Mouse (Mus musculus): Measurements from ENCODE around the gene Atxn10. TPM values are rescaled to one million over a fixed set of nuclear protein-coding genes. Genes with fewer than 3 reads are reported as not detected.
A peak's percentile ranks its signal among the peaks of the same experiment; 100 is the strongest.

Atxn10 gene
- total and polyA plus RNA-seq, 2 experiments from 2014 or later: 271 to 519 TPM

- Histone ChIP-seq H3K4me2 (ENCODE audit: low read depth, low read length, poor library complexity, severe bottlenecking) (no peak overlapping the region), H3K9me3 (ENCODE audit: low read length) (no peaks in the 10 kb centered on the region), H3K9ac (replicated peaks; ENCODE audit: low read length, poor library complexity, severe bottlenecking) (no peak overlapping the region), H3K27me3 (ENCODE audit: insufficient read depth, low read length) (no peaks in the 10 kb centered on the region), H3K36me3 (ENCODE audit: insufficient read depth, low read length) (no peaks in the 10 kb centered on the region), H3K4me3 (ENCODE audit: low read depth, low read length) (no peak overlapping the region), H3K27ac (ENCODE audit: low read depth, low read length) (no peak overlapping the region), H3K4me1 (ENCODE audit: insufficient read depth, low read length) (no peaks in the 10 kb centered on the region)
- no peak for ATAC-seq (ENCODE audit: low FRiP score)
- no peak for TF ChIP-seq CTCF (IDR thresholded peaks at IDR 0.05)
- WGBS: 86% methylated on average over 6 of the region's 6 CpGs
- no peak for DNase-seq (ENCODE audit: low spot score)
Observed at GRCm38 (mm10) chr15:85428140-85428539, 92.1 kb downstream of the Atxn10 start.

- Histone ChIP-seq H3K27me3 (ENCODE audit: insufficient read depth, low read length) (no peaks in the 10 kb centered on the region), H3K27ac (ENCODE audit: low read depth, low read length) (no peak overlapping the region), H3K4me3 (ENCODE audit: low read depth, low read length) (no peak overlapping the region), H3K9me3 (ENCODE audit: low read length) (no peaks in the 10 kb centered on the region), H3K9ac (replicated peaks; ENCODE audit: low read length, poor library complexity, severe bottlenecking) (no peak overlapping the region), H3K36me3 (ENCODE audit: insufficient read depth, low read length) (peaks cover 5% of the 10 kb centered on the region; the same call in 1 of the 2 replicates), H3K4me2 (ENCODE audit: low read depth, low read length, poor library complexity, severe bottlenecking) (no peak overlapping the region), H3K4me1 (ENCODE audit: insufficient read depth, low read length) (no peaks in the 10 kb centered on the region)
- 94% methylated on average over 3 of the region's 3 CpGs for WGBS
- DNase-seq (ENCODE audit: low spot score) (no peak), ATAC-seq (ENCODE audit: low FRiP score) (no peak)
- TF ChIP-seq CTCF (IDR thresholded peaks at IDR 0.05): no peak
Observed at GRCm38 (mm10) chr15:85442568-85442967, 106.5 kb downstream of the Atxn10 start.

GRCm38 (mm10) chr15:85446652-85447051 lies 110.6 kb downstream of the Atxn10 start:
- Histone ChIP-seq H3K4me1 (ENCODE audit: insufficient read depth, low read length) (no peaks in the 10 kb centered on the region), H3K4me2 (ENCODE audit: low read depth, low read length, poor library complexity, severe bottlenecking) (no peak overlapping the region), H3K27me3 (ENCODE audit: insufficient read depth, low read length) (no peaks in the 10 kb centered on the region), H3K4me3 (ENCODE audit: low read depth, low read length) (no peak overlapping the region), H3K9me3 (ENCODE audit: low read length) (no peaks in the 10 kb centered on the region), H3K27ac (ENCODE audit: low read depth, low read length) (no peak overlapping the region), H3K9ac (replicated peaks; ENCODE audit: low read length, poor library complexity, severe bottlenecking) (no peak overlapping the region), H3K36me3 (ENCODE audit: insufficient read depth, low read length) (peaks cover 8% of the 10 kb centered on the region; the same call in 1 of the 2 replicates)
- WGBS: 72% methylated on average over 3 of the region's 3 CpGs
- TF ChIP-seq CTCF (IDR thresholded peaks at IDR 0.05): no peak
- no peak for ATAC-seq (ENCODE audit: low FRiP score)
- DNase-seq (ENCODE audit: low spot score): no peak

GRCm38 (mm10) chr15:85456891-85457290 lies 120.8 kb downstream of the Atxn10 start:
- H3K27ac ChIP-seq (ENCODE audit: low read depth, low read length): no peak overlapping the region; the same call in 1 of the 2 replicates
- DNase-seq (ENCODE audit: low spot score) (peak; percentile 33), ATAC-seq (ENCODE audit: low FRiP score) (no peak)
- H3K9ac ChIP-seq (replicated peaks; ENCODE audit: low read length, poor library complexity, severe bottlenecking): no peak overlapping the region
- 0 out of 2 replicates have a peak, but pooled peaks cover 9% of the 10 kb centered on the region for H3K36me3 ChIP-seq (ENCODE audit: insufficient read depth, low read length)
- no peaks in the 10 kb centered on the region for H3K9me3 ChIP-seq (ENCODE audit: low read length)
- H3K4me3 ChIP-seq (ENCODE audit: low read depth, low read length): no peak overlapping the region
- no peaks in the 10 kb centered on the region for H3K27me3 ChIP-seq (ENCODE audit: insufficient read depth, low read length)
- no peak overlapping the region for H3K4me2 ChIP-seq (ENCODE audit: low read depth, low read length, poor library complexity, severe bottlenecking)
- 52% methylated on average over 8 of the region's 8 CpGs for WGBS
- H3K4me1 ChIP-seq (ENCODE audit: insufficient read depth, low read length): peaks cover 14% of the 10 kb centered on the region; the same call in 1 of the 2 replicates
- no peak for TF ChIP-seq CTCF (IDR thresholded peaks at IDR 0.05)

- no peak overlapping the region for H3K4me2 ChIP-seq (ENCODE audit: low read depth, low read length, poor library complexity, severe bottlenecking)
- H3K27me3 ChIP-seq (ENCODE audit: insufficient read depth, low read length): no peaks in the 10 kb centered on the region
- DNase-seq (ENCODE audit: low spot score) (peak; percentile 62), ATAC-seq (ENCODE audit: low FRiP score) (no peak)
- H3K4me1 ChIP-seq (ENCODE audit: insufficient read depth, low read length): peaks cover 14% of the 10 kb centered on the region; the same call in 1 of the 2 replicates
- 20% methylated on average over 8 of the region's 8 CpGs for WGBS
- H3K27ac ChIP-seq (ENCODE audit: low read depth, low read length): no peak overlapping the region
- H3K4me3 ChIP-seq (ENCODE audit: low read depth, low read length): no peak overlapping the region
- H3K36me3 ChIP-seq (ENCODE audit: insufficient read depth, low read length): peaks cover 12% of the 10 kb centered on the region; the same call in 1 of the 2 replicates
- TF ChIP-seq CTCF (IDR thresholded peaks at IDR 0.05): no peak
- no peak overlapping the region for H3K9ac ChIP-seq (replicated peaks; ENCODE audit: low read length, poor library complexity, severe bottlenecking)
- no peaks in the 10 kb centered on the region for H3K9me3 ChIP-seq (ENCODE audit: low read length)
Observed at GRCm38 (mm10) chr15:85457838-85458237, 121.8 kb downstream of the Atxn10 start.

- Histone ChIP-seq H3K9me3 (ENCODE audit: low read length) (no peaks in the 10 kb centered on the region), H3K4me3 (ENCODE audit: low read depth, low read length) (no peak overlapping the region), H3K36me3 (ENCODE audit: insufficient read depth, low read length) (peaks cover 17% of the 10 kb centered on the region; the same call in 1 of the 2 replicates), H3K27me3 (ENCODE audit: insufficient read depth, low read length) (no peaks in the 10 kb centered on the region), H3K4me1 (ENCODE audit: insufficient read depth, low read length) (peaks cover 14% of the 10 kb centered on the region; the same call in 1 of the 2 replicates), H3K9ac (replicated peaks; ENCODE audit: low read length, poor library complexity, severe bottlenecking) (no peak overlapping the region), H3K27ac (ENCODE audit: low read depth, low read length) (peak overlapping the region; percentile 62; the same call in 1 of the 2 replicates), H3K4me2 (ENCODE audit: low read depth, low read length, poor library complexity, severe bottlenecking) (no peak overlapping the region)
- DNase-seq (ENCODE audit: low spot score): peak; percentile 53
- no peak for TF ChIP-seq CTCF (IDR thresholded peaks at IDR 0.05)
- no peak for ATAC-seq (ENCODE audit: low FRiP score)
- WGBS: 11% methylated on average over 4 of the region's 4 CpGs
Observed at GRCm38 (mm10) chr15:85458631-85459082, 122.6 kb downstream of the Atxn10 start.
